Comparison of ENCODE assay signal across 7 mouse cellular contexts in the genomic region with DNA sequence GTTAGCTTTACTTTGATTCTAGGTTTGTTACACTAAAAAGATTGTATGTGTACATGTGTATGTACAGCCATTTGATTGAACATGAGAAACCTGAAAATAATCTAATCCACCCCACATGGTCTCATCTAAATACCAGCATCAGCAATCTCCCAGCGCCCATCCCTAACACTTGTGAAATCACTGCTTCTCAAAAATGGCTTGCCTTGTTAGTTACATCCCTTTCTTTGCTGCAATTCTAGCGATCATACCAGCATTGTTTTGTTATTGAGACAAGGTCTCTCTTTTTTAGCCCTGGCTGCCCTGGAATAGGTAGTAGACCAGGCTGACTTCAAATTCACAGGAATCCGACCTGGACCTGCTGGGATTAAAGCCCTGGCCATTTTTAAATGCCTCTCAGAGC. TPM values are rescaled to one million over a fixed set of nuclear protein-coding genes. Genes with fewer than 3 reads are reported as not detected.
DNase-seq lines count a peak whose midpoint lies in the region; ATAC-seq and TF ChIP-seq lines count a peak whose summit lies in the region.

No protein-coding gene starts in this region.

- H3K9ac ChIP-seq in forebrain, embryonic 13.5 days, result peak overlapping the region; percentile 86
- peak overlapping the region; percentile 98 for H3K9ac ChIP-seq in liver, embryonic 12.5 days
- peak overlapping the region; percentile 51 for H3K9ac ChIP-seq in stomach, embryonic 14.5 days (replicated peaks; ENCODE audit: low read depth, low read length)

- DNase-seq in lung, adult 2 months, result no peak
- DNase-seq in lung, postnatal 4 days, result no peak
- DNase-seq in urinary bladder, postnatal 10 days (ENCODE audit: low spot score), result no peak
- no peak for DNase-seq in right cerebral cortex, postnatal 36 days (ENCODE audit: low spot score in 2 of 2)

- H3K36me3 ChIP-seq in forebrain, embryonic 13.5 days (ENCODE audit: poor library complexity, severe bottlenecking), result peaks cover 20% of the 10 kb centered on the region
- H3K36me3 ChIP-seq in liver, embryonic 12.5 days, result peaks cover 36% of the 10 kb centered on the region
- H3K36me3 ChIP-seq in stomach, embryonic 14.5 days (ENCODE audit: control insufficient read depth, insufficient read depth, low read length), result peaks cover 19% of the 10 kb centered on the region

- ATAC-seq in forebrain, embryonic 13.5 days, result no peak
- no peak for ATAC-seq in liver, embryonic 12.5 days
- no peak for ATAC-seq in stomach, embryonic 14.5 days (ENCODE audit: insufficient number of reproducible peaks, insufficient read depth, low FRiP score, low read depth)

- peak overlapping the region; percentile 61 for H3K4me2 ChIP-seq in forebrain, embryonic 13.5 days
- peak overlapping the region; percentile 76 for H3K4me2 ChIP-seq in liver, embryonic 12.5 days
- peak overlapping the region; percentile 49 for H3K4me2 ChIP-seq in stomach, embryonic 14.5 days (replicated peaks; ENCODE audit: low read depth, low read length)

- peaks cover 7% of the 10 kb centered on the region for H3K4me1 ChIP-seq in lung, adult 2 months (ENCODE audit: control insufficient read depth, insufficient read depth, low read length)
- peaks cover 33% of the 10 kb centered on the region for H3K4me1 ChIP-seq in forebrain, embryonic 13.5 days
- peaks cover 31% of the 10 kb centered on the region for H3K4me1 ChIP-seq in liver, embryonic 12.5 days
- peaks cover 8% of the 10 kb centered on the region; the same call in 1 of the 2 replicates for H3K4me1 ChIP-seq in stomach, embryonic 14.5 days (ENCODE audit: control insufficient read depth, insufficient read depth, low read length)

- H3K4me3 ChIP-seq in lung, adult 2 months (replicated peaks; ENCODE audit: extremely low read depth, low read depth, low read length), result peak overlapping the region; percentile 91
- peak overlapping the region; percentile 99 for H3K4me3 ChIP-seq in forebrain, embryonic 13.5 days
- H3K4me3 ChIP-seq in liver, embryonic 12.5 days, result peak overlapping the region; percentile 82
- H3K4me3 ChIP-seq in stomach, embryonic 14.5 days (ENCODE audit: low read depth, low read length), result peak overlapping the region; percentile 42

- WGBS in lung, adult 2 months, result 26% methylated on average over 3 of the region's 3 CpGs
- 9% methylated on average over 3 of the region's 3 CpGs for WGBS in forebrain, embryonic 13.5 days
- WGBS in liver, embryonic 12.5 days (ENCODE audit: insufficient replicate concordance), result 26% methylated on average over 3 of the region's 3 CpGs
- WGBS in stomach, embryonic 14.5 days, result 9% methylated on average over 3 of the region's 3 CpGs

- TF ChIP-seq POLR2A in lung, adult 2 months (IDR thresholded peaks at IDR 0.05; ENCODE audit: borderline replicate concordance, extremely low read depth, low read depth, low read length), result no peak

- H3K27ac ChIP-seq in forebrain, embryonic 13.5 days, result peak overlapping the region; percentile 99
- H3K27ac ChIP-seq in liver, embryonic 12.5 days, result peak overlapping the region; percentile 97
- H3K27ac ChIP-seq in stomach, embryonic 14.5 days (ENCODE audit: low read length), result peak overlapping the region; percentile 96

- H3K9me3 ChIP-seq in forebrain, embryonic 13.5 days (replicated peaks), result no peaks in the 10 kb centered on the region
- H3K9me3 ChIP-seq in liver, embryonic 12.5 days (replicated peaks), result no peaks in the 10 kb centered on the region
- H3K9me3 ChIP-seq in stomach, embryonic 14.5 days (ENCODE audit: control insufficient read depth, low read depth, low read length), result no peaks in the 10 kb centered on the region

- H3K27me3 ChIP-seq in forebrain, embryonic 13.5 days, result no peaks in the 10 kb centered on the region
- no peaks in the 10 kb centered on the region for H3K27me3 ChIP-seq in liver, embryonic 12.5 days (replicated peaks)
- H3K27me3 ChIP-seq in stomach, embryonic 14.5 days (ENCODE audit: control insufficient read depth, insufficient read depth, low read length), result no peaks in the 10 kb centered on the region

- no peak for TF ChIP-seq CTCF in lung, adult 2 months (IDR thresholded peaks at IDR 0.05; ENCODE audit: insufficient read depth, low read length)

RNA-seq across cellular contexts. Expression of a gene that starts 6.6 kb away (rescaled TPM):
- polyA plus RNA-seq in lung, adult 2 months (2012; rRNA removed), result 2,131 and 3,172 TPM in 2 replicates
- 4,108 and 4,123 TPM in 2 replicates for polyA plus RNA-seq in forebrain, embryonic 13.5 days (2015; fragmentation: Nextera tagmentation; extraction: Ambion mirVana)
- 2,705 and 2,706 TPM in 2 replicates for polyA plus RNA-seq in liver, embryonic 12.5 days (2016; fragmentation: Nextera tagmentation; extraction: Ambion mirVana)
- 5,753 and 5,798 TPM in 2 replicates for polyA plus RNA-seq in stomach, embryonic 14.5 days (2014; fragmentation: Nextera tagmentation; extraction: Ambion mirVana)

RNA-seq across cellular contexts. Expression of a gene that starts 33.8 kb away (rescaled TPM):
- 0.17 TPM in 1 of 2 replicates, not detected in the other for polyA plus RNA-seq in lung, adult 2 months (2012; rRNA removed)
- 0.65 and 0.97 TPM in 2 replicates for polyA plus RNA-seq in forebrain, embryonic 13.5 days (2015; fragmentation: Nextera tagmentation; extraction: Ambion mirVana)
- 1.0 and 1.1 TPM in 2 replicates for polyA plus RNA-seq in liver, embryonic 12.5 days (2016; fragmentation: Nextera tagmentation; extraction: Ambion mirVana)
- 0.80 and 0.90 TPM in 2 replicates for polyA plus RNA-seq in stomach, embryonic 14.5 days (2014; fragmentation: Nextera tagmentation; extraction: Ambion mirVana)

RNA-seq across cellular contexts. Expression of a gene that starts 34.4 kb away (rescaled TPM):
- 9.9 and 10.3 TPM in 2 replicates for polyA plus RNA-seq in lung, adult 2 months (2012; rRNA removed)
- 24.9 and 26.1 TPM in 2 replicates for polyA plus RNA-seq in forebrain, embryonic 13.5 days (2015; fragmentation: Nextera tagmentation; extraction: Ambion mirVana)
- polyA plus RNA-seq in liver, embryonic 12.5 days (2016; fragmentation: Nextera tagmentation; extraction: Ambion mirVana), result 29.3 and 33.3 TPM in 2 replicates
- 24.6 and 27.1 TPM in 2 replicates for polyA plus RNA-seq in stomach, embryonic 14.5 days (2014; fragmentation: Nextera tagmentation; extraction: Ambion mirVana)

RNA-seq across cellular contexts. Expression of a gene that starts 39.3 kb away (rescaled TPM):
- 0.83 and 0.98 TPM in 2 replicates for polyA plus RNA-seq in lung, adult 2 months (2012; rRNA removed)
- 0.47 and 0.62 TPM in 2 replicates for polyA plus RNA-seq in forebrain, embryonic 13.5 days (2015; fragmentation: Nextera tagmentation; extraction: Ambion mirVana)
- polyA plus RNA-seq in liver, embryonic 12.5 days (2016; fragmentation: Nextera tagmentation; extraction: Ambion mirVana), result 1.4 and 1.5 TPM in 2 replicates
- polyA plus RNA-seq in stomach, embryonic 14.5 days (2014; fragmentation: Nextera tagmentation; extraction: Ambion mirVana), result 2.7 and 3.3 TPM in 2 replicates

Comparison
In these comparisons a context has a peak if more than half of its experiments do, and no peak if none do; other contexts are left out.
1. H3K4me3 ChIP-seq: peak in every context shown above with its lines; median percentile 99 in forebrain, embryonic 13.5 days; 91 in lung, adult 2 months; 82 in liver, embryonic 12.5 days; 42 in stomach, embryonic 14.5 days.